Mouse (Mus musculus) hindbrain, embryonic 16.5 days (tissue): ENCODE measurements around the gene Gm28042. TPM values are rescaled to one million over a fixed set of nuclear protein-coding genes. Genes with fewer than 3 reads are reported as not detected.

Source experiments
- ATAC-seq: fragments of 200-750 bp; cut with Nextera tagmentation; 2 replicates; pipeline ENCODE4 v1.8.0; 2017; ENCODE audit warnings: moderate TSS enrichment, moderate library complexity
- H3K27ac ChIP-seq: fragments of 300-500 bp; sonication (generic); 2 replicates; pipeline ENCODE4 v1.5.1; 2014; ENCODE audit warnings: low read depth, mild to moderate bottlenecking, control low read depth, low read length, moderate library complexity
- H3K27me3 ChIP-seq: fragments of 300-500 bp; sonication (generic); replicated peaks from 2 replicates; pipeline ENCODE4 v1.6.1; 2014; ENCODE audit warnings: low read length; ENCODE audit not compliant: control insufficient read depth, insufficient read depth
- H3K36me3 ChIP-seq: fragments of 300-500 bp; sonication (generic); 2 replicates; pipeline ENCODE4 v1.6.1; 2014; ENCODE audit warnings: mild to moderate bottlenecking, low read length, moderate library complexity, mixed read lengths; ENCODE audit not compliant: control insufficient read depth, insufficient read depth
- H3K4me1 ChIP-seq: fragments of 300-500 bp; sonication (generic); 2 replicates; pipeline ENCODE4 v1.6.1; 2014; ENCODE audit warnings: low read depth, low read length; ENCODE audit not compliant: control insufficient read depth, insufficient read depth
- H3K4me2 ChIP-seq: fragments of 300-500 bp; sonication (generic); 2 replicates; pipeline ENCODE4 v1.6.1; 2014; ENCODE audit warnings: mild to moderate bottlenecking, low read length, control low read depth, moderate library complexity
- H3K4me3 ChIP-seq: fragments of 300-500 bp; sonication (generic); 2 replicates; pipeline ENCODE4 v1.5.1; 2014; ENCODE audit warnings: mild to moderate bottlenecking, low read length, control low read depth, moderate library complexity
- H3K9ac ChIP-seq: fragments of 300-500 bp; sonication (generic); 2 replicates; pipeline ENCODE4 v1.6.1; 2014; ENCODE audit warnings: low read depth, mild to moderate bottlenecking, control low read depth, low read length, moderate library complexity
- H3K9me3 ChIP-seq: fragments of 300-500 bp; sonication (generic); 2 replicates; pipeline ENCODE4 v1.6.1; 2014; ENCODE audit warnings: mild to moderate bottlenecking, low read length, moderate library complexity; ENCODE audit not compliant: control insufficient read depth
- WGBS: fragments of 180-500 bp; shearing (Covaris S2); extraction: QIAGEN DNeasy Blood & Tissue Kit; methylation state at CpG from one replicate; pipeline ENCODE4 v1.1.7; 2014; 5-methylcytosine and 5-hydroxymethylcytosine counted together
- polyA plus RNA-seq: library from polyadenylated mRNA; unstranded; fragments of >200 nt; fragmentation: Nextera tagmentation; extraction: Ambion mirVana; gene quantifications from 2 replicates; pipeline ENCODE4 v1.2.1, GENCODE M21; 2015

The Gm28042 gene
- polyA plus RNA-seq, 1 experiment from 2014 or later, result 3.7 TPM

DNA sequence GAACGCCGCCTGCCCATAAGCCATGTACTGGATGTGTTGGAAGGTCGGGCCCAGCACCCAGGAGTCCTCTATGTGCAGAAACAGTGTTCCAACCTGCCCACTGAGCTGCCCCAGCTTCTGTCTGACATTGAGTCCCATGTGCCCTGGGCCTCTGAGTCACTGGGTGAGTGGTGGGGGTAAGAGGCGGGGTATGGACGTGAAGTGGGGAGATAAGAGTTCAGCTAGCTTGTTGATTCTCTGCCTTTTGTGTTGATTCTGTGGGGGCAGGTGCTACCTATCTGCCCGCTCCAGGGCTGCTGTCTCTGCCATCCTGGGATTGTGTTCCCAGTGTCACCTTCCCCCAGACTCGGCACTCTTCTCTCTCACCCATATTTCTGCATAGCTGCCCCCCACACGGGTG is 3.1 kb downstream of the Gm28042 start:
- ATAC-seq, result no peak
- Histone ChIP-seq H3K27me3 (no peaks in the 10 kb centered on the region), H3K4me1 (peaks cover 12% of the 10 kb centered on the region), H3K9ac (no peak overlapping the region), H3K4me2 (no peak overlapping the region), H3K36me3 (peaks cover 2% of the 10 kb centered on the region; the same call in 1 of the 2 replicates), H3K9me3 (no peaks in the 10 kb centered on the region), H3K4me3 (no peak overlapping the region), H3K27ac (no peak overlapping the region)
- 93% methylated on average over 8 of the region's 8 CpGs for WGBS

DNA sequence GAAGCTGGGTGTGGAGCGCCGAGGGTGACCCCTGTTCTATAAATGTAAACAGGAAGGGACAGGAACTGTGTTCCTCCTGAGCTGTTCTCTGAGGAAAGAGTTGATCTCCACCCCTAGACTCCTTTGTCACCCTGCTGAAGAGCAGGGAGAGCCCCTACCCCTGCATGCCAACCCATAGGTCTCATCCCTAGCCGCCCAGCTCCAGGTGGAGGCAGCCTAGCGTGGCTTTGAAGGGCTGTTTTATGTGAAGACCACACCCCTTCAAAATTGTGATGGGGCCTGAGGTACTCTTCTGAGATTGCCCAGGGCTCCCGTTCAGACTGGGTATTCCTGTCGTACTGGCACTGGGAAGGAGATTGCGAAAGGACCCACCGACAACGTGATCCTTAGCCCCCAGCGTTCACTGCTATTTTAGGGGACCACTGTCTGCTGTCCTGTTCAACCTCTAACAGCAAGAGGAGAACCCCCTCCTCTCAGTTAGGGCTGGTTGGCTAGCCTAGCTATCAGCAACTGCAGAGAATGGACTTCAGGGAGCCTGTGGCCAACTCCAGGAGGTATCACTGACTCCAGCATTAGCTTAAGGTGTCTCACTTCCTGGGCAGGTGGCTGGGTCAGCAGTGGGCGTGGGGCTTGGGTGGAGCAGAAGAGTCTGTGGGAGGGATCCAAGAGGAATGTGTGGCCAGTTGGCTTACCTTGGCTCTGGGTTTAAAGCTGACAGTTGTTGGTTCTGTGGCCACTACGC is 5.6 kb downstream of the Gm28042 start, which contains the start of gene Pla2g4b:
TSS of gene Pla2g4b (plus strand) at position 692 of the 742 bp plus-strand sequence.
- Histone ChIP-seq H3K9ac (no peak within 1 kb of the TSS), H3K9me3 (no peaks in the 10 kb centered on the region), H3K27ac (no peak within 1 kb of the TSS), H3K36me3 (peaks cover 14% of the 10 kb centered on the region), H3K27me3 (no peaks in the 10 kb centered on the region), H3K4me1 (peaks cover 9% of the 10 kb centered on the region), H3K4me3 (no peak within 1 kb of the TSS), H3K4me2 (no peak within 1 kb of the TSS)
- 93% methylated on average over 12 of the region's 12 CpGs for WGBS
- no peak for ATAC-seq

DNA sequence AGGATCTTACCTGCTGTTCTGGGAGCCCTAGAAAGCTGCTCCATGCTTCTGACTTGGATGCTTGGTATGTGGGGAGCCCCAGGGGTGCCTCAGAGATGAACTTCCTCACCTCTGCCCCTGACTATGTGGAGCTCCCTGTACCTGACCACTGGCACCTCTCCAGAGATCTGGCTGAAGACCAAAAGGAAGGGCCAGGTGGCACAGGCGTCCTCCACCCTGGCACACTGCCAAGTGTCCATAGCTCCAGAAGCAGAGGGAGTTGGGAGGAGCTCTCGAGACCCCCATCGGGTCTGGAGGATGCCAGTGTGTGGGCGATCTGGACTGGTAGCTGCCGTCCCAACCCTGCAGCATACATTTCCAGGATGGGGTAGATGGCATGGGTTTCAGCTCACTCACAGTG is 6.4 kb downstream of the Gm28042 start:
- Histone ChIP-seq H3K9me3 (no peaks in the 10 kb centered on the region), H3K27ac (no peak overlapping the region), H3K4me1 (peaks cover under 1% of the 10 kb centered on the region), H3K9ac (no peak overlapping the region), H3K4me2 (no peak overlapping the region), H3K27me3 (no peaks in the 10 kb centered on the region), H3K4me3 (no peak overlapping the region), H3K36me3 (peaks cover 16% of the 10 kb centered on the region)
- 71% methylated on average over 5 of the region's 5 CpGs for WGBS
- ATAC-seq, result no peak

DNA sequence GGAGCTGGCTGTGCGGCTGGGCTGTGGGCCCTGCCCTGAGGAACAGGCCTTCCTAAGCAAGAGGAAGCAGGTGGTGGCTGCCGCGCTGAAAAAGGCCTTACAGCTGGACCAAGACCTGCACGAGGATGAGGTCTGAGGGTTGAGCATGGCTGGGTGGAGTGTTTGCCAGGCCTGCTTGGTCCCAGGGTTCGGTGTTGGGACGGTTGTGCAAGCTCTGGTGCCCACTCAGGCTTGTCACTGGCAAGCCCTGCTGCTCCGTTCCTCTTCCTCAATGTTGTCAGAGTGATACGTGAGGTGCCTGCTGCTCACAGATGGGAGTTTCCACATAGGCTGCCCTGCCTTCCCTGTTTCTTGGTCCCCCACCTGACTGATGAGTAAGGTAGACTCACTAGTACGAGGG is 10.5 kb downstream of the Gm28042 start:
- ATAC-seq, result no peak
- Histone ChIP-seq H3K4me3 (no peak overlapping the region), H3K4me1 (no peaks in the 10 kb centered on the region), H3K4me2 (no peak overlapping the region), H3K36me3 (peaks cover 26% of the 10 kb centered on the region), H3K27ac (no peak overlapping the region), H3K9ac (no peak overlapping the region), H3K9me3 (no peaks in the 10 kb centered on the region), H3K27me3 (no peaks in the 10 kb centered on the region)
- 91% methylated on average over 9 of the region's 9 CpGs for WGBS

DNA sequence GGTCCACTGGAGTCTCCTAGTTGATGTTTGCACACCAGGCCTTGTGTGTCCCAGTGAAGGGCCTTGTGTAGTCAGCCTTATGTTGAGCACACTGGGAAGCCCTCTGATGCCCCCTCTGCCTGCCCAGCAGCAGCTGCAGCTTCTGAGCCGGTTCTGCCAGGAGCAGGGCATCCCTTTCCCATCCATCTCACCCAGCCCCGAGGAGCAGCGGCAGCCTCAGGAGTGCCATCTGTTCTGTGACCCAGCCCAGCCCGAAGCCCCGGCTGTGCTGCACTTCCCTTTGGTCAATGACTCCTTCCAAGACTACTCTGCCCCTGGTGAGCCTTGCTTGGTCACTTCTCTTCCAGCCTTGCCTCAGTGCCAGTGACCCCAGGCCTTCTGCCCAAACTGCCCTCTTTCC is 13.7 kb downstream of the Gm28042 start:
- peaks cover 19% of the 10 kb centered on the region for H3K36me3 ChIP-seq
- ATAC-seq, result no peak
- H3K27me3 ChIP-seq, result no peaks in the 10 kb centered on the region
- 79% methylated on average over 5 of the region's 5 CpGs for WGBS
- H3K9ac ChIP-seq, result no peak overlapping the region
- H3K4me3 ChIP-seq, result no peak overlapping the region
- H3K27ac ChIP-seq, result no peak overlapping the region
- H3K4me2 ChIP-seq, result no peak overlapping the region
- H3K4me1 ChIP-seq, result no peaks in the 10 kb centered on the region
- H3K9me3 ChIP-seq, result no peaks in the 10 kb centered on the region

DNA sequence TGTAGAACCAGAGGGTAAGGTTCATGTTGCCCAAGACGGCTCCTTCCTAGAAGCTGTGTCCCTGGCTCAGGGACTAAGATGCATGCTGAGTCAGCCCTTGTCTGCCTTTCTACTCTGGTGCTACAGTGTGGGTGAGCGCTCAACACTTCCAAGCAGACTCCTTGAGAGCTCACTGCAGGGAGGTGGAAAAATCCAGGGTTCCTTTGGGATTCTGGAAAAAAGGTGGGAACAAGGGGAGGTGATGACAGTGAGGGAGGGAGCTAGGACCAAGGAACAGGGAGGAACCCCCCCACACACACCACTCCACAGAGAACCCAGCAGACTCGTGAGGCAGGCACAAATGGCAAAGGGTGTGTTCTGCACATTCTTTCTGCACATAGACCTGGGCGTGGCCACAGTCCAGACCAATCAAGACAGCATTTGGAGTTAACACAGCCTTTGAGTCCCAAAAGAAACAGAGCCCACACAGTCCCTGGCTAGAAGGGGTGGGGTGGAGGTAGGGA is 16.9 kb downstream of the Gm28042 start:
- Histone ChIP-seq H3K4me1 (no peaks in the 10 kb centered on the region), H3K9me3 (no peaks in the 10 kb centered on the region), H3K4me3 (no peak overlapping the region), H3K36me3 (peaks cover 9% of the 10 kb centered on the region; the same call in 1 of the 2 replicates), H3K27ac (no peak overlapping the region), H3K9ac (no peak overlapping the region), H3K4me2 (no peak overlapping the region), H3K27me3 (no peaks in the 10 kb centered on the region)
- 61% methylated on average over 4 of the region's 4 CpGs for WGBS
- ATAC-seq, result no peak

DNA sequence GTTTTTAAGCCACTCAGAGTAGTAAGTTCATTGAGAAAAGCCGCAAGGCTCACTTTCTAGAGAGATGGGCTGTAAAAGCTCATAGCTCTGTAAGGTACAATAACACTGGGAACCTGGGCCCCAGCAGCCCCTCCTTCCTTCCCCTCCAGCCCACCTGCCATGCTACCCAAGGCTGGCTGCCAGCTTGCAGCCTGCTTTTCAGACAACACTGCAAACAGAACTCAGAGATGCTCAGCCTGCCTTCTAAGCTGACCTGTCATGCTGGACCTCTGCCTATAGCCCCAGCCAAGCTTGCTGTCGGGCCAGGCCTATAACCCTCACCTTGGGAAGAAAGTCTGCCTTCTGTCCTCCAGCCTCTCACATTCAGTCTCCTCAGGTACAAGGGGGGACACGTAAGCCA is 17.4 kb downstream of the Gm28042 start:
- H3K27ac ChIP-seq, result no peak overlapping the region
- no peak overlapping the region for H3K4me3 ChIP-seq
- H3K27me3 ChIP-seq, result no peaks in the 10 kb centered on the region
- peaks cover 9% of the 10 kb centered on the region; the same call in 1 of the 2 replicates for H3K36me3 ChIP-seq
- H3K4me1 ChIP-seq, result no peaks in the 10 kb centered on the region
- H3K9ac ChIP-seq, result no peak overlapping the region
- WGBS, result 80% methylated on average over 3 of the region's 3 CpGs
- no peaks in the 10 kb centered on the region for H3K9me3 ChIP-seq
- ATAC-seq, result no peak
- H3K4me2 ChIP-seq, result no peak overlapping the region

DNA sequence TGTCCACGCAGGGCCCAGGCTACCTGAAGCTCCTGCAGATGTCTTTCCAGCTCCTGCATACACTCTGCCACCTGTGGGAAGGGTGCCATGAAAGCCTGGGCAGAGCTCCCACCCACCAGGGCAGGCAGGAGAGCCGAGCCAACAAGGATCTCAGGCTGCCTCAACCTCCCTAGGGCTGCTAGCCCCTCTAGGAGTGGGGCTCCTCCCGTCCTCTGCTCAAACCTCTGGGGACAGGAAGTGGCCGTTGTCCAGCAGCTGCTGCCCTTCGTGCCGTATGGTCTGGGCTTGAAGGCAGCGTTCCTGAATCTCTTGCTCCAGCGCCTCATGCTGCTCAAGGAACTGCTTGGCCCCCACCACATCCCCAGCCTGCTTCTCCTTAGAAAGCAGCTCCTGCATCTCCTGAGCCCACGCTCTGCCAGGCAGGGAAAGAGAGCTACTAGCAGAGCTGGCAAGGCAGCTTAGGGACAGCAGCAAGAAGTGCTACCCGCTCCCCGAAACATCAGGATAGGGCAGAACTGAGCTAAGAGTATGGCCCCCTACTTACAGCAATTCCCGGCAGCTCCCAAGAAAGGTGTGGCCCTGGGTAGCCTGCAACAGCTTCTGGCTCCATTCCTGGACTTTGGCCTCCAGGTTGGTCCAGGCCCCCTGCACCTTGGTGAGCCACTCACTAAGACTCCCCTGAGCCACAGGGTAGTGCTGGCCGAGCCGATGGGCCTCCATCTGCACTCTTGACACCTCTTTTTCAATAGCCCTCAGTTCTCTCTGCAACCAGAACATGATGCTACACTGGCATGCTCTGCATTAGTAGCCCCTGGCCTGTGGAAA is 19.4 kb downstream of the Gm28042 start:
- Histone ChIP-seq H3K27me3 (no peaks in the 10 kb centered on the region), H3K4me2 (no peak overlapping the region), H3K4me1 (no peaks in the 10 kb centered on the region), H3K9me3 (no peaks in the 10 kb centered on the region), H3K27ac (no peak overlapping the region), H3K9ac (no peak overlapping the region), H3K4me3 (no peak overlapping the region), H3K36me3 (no peaks in the 10 kb centered on the region; the same call in 1 of the 2 replicates)
- WGBS, result 61% methylated on average over 14 of the region's 14 CpGs
- ATAC-seq, result no peak

DNA sequence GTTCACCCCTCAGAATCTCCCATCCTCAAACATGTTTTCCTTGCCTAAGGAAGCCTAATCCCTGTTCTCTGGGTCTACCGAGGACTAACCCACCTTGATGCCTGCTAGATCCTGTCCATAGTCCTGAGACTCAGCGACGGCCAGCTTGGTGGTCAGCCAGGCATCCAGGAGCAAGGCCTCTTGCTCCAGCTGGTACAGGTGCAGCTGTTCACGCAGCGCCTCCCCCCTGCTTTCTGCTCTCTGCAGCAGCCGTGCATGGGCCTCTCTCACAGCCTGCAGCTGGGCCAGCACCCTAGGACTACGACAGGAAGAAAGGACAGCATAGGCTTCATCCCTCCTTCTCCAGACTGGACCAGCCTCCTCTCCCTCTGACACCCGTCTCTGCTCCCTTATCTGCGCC is 20.9 kb downstream of the Gm28042 start:
- Histone ChIP-seq H3K9me3 (no peaks in the 10 kb centered on the region), H3K4me2 (no peak overlapping the region), H3K9ac (no peak overlapping the region), H3K36me3 (no peaks in the 10 kb centered on the region), H3K27me3 (no peaks in the 10 kb centered on the region), H3K4me3 (no peak overlapping the region), H3K27ac (no peak overlapping the region), H3K4me1 (no peaks in the 10 kb centered on the region)
- no peak for ATAC-seq
- 77% methylated on average over 9 of the region's 9 CpGs for WGBS
